Mouse (Mus musculus) megakaryocyte-erythroid progenitor cell, adult 5-6 weeks (primary cell): ENCODE data around the gene Apobr. TPM values are rescaled to one million over a fixed set of nuclear protein-coding genes. Genes with fewer than 3 reads are reported as not detected.

ENCODE experiments used
- ATAC-seq: replicated peaks from 2 replicates; pipeline ENCODE4 v1.8.0; 2016; ENCODE audit warnings: mild to moderate bottlenecking, inconsistent platforms; ENCODE audit not compliant: severe bottlenecking, poor library complexity, low FRiP score, low TSS enrichment
- total RNA-seq, 2 experiments: library from RNA; stranded (forward) in 1 of 2; stranded (reverse) in 1 of 2; fragments of 200-1000, 215-1000 nt in 1 of 2; fragments of >200 nt in 1 of 2; fragmentation: Nextera tagmentation in 1 of 2; gene quantifications; 2 replicates each; pipeline ENCODE4 v1.2.3; 2014 to 2017

The Apobr gene
- total RNA-seq, 2 experiments from 2014 or later: 0.79 to 0.89 TPM

DNA sequence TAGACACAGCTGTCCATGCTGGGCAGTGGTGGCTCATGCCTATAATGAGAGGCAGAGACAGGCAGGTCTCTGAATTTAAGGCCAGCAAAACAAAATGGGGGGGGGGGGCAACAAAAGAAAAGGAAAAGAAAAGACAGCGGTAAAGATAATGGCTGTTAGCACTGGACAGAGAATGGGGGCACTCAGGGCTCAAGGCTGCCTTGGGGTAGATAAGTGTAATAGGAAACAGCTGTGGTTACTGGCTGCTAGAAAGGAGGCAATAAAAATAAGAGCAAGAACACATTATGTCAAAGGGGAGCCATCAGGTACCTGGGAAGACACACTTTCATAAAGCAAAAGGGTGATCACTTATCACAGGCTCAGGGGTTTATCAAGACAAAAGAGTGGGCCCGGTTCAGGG lies 47.7 kb downstream of the Apobr start:
- ATAC-seq: peak; percentile 58; the same call in 1 of the 2 replicates

- ATAC-seq: no peak
Observed at GRCm38 (mm10) chr7:126635375-126635774, 50.6 kb downstream of the Apobr start.

DNA sequence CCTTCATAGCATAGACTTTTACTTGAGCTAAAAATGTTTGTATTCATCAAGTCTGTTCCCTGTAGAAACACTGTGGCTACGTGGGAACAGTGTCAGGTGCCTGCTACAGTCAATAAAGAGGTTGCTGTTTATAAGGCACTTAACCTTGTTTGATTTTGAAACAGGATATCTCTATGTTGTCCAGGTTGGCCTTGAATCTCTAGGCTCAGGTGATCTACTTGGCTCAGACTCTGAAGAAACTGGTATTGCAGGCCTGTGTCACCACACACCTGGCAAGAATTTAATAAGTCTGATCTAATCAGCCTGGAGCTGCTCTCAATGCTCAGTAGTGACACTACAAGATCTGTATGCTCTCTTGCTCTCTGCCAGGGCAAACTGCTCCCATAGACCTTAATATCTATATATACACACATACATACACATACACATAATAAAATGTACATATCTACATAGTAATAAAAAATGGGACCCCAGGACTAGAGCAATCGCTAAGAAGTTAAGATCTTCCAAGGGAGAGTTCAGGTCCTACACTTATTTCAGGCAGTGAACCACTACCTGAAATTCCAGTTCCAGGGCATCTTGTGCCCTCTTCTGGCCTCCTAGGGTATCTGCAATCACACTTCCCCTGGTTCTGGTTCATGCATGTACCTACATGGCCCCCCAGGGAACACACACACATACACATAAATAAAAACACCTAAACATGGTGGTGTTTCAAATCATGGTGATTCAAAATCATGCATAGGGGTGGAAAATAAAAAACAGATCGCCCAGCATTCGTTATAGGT lies 52.2 kb downstream of the Apobr start:
- ATAC-seq: peak; percentile 75; the same call in 1 of the 2 replicates

Other genes with a start within 250 kb of the Apobr start
- gene Lat, start 215.4 kb upstream of the Apobr start, total RNA-seq (2014; fragmentation: Nextera tagmentation): 17.3 and 28.3 TPM in 2 replicates
- gene Lat, start 215.4 kb upstream of the Apobr start, total RNA-seq (2017): 9.3 and 11.0 TPM in 2 replicates
- 24.7 and 30.7 TPM in 2 replicates for gene Spns1, start 207.5 kb upstream of the Apobr start, total RNA-seq (2014; fragmentation: Nextera tagmentation)
- gene Spns1, start 207.5 kb upstream of the Apobr start, total RNA-seq (2017): 5.2 and 8.3 TPM in 2 replicates
- 14.9 and 32.5 TPM in 2 replicates for gene Nfatc2ip, start 188.2 kb upstream of the Apobr start, total RNA-seq (2014; fragmentation: Nextera tagmentation)
- 17.8 and 18.9 TPM in 2 replicates for gene Nfatc2ip, start 188.2 kb upstream of the Apobr start, total RNA-seq (2017)
- gene Cd19, start 170.1 kb upstream of the Apobr start, total RNA-seq (2014; fragmentation: Nextera tagmentation): 1.7 and 16.4 TPM in 2 replicates
- gene Cd19, start 170.1 kb upstream of the Apobr start, total RNA-seq (2017): 0.28 TPM in 1 of 2 replicates, not detected in the other
- 10.2 and 13.9 TPM in 2 replicates for gene Rabep2, start 156.2 kb upstream of the Apobr start, total RNA-seq (2014; fragmentation: Nextera tagmentation)
- 11.5 and 14.0 TPM in 2 replicates for gene Rabep2, start 156.2 kb upstream of the Apobr start, total RNA-seq (2017)
- gene Atp2a1, start 121.8 kb upstream of the Apobr start, total RNA-seq (2014; fragmentation: Nextera tagmentation): 2.3 TPM in 1 of 2 replicates, not detected in the other
- 0.15 and 0.61 TPM in 2 replicates for gene Atp2a1, start 121.8 kb upstream of the Apobr start, total RNA-seq (2017)
- 24.8 and 49.2 TPM in 2 replicates for gene Sh2b1, start 109.5 kb upstream of the Apobr start, total RNA-seq (2014; fragmentation: Nextera tagmentation)
- 11.7 and 11.9 TPM in 2 replicates for gene Sh2b1, start 109.5 kb upstream of the Apobr start, total RNA-seq (2017)
- 128 and 168 TPM in 2 replicates for gene Tufm, start 97.6 kb upstream of the Apobr start, total RNA-seq (2014; fragmentation: Nextera tagmentation)
- 92.9 and 141 TPM in 2 replicates for gene Tufm, start 97.6 kb upstream of the Apobr start, total RNA-seq (2017)
- 162 and 199 TPM in 2 replicates for gene Atxn2l, start 81.5 kb upstream of the Apobr start, total RNA-seq (2014; fragmentation: Nextera tagmentation)
- gene Atxn2l, start 81.5 kb upstream of the Apobr start, total RNA-seq (2017): 28.4 and 42.7 TPM in 2 replicates
- gene Eif3c, start 18.5 kb upstream of the Apobr start, total RNA-seq (2014; fragmentation: Nextera tagmentation): 193 and 244 TPM in 2 replicates
- gene Eif3c, start 18.5 kb upstream of the Apobr start, total RNA-seq (2017): 286 and 298 TPM in 2 replicates
- gene Cln3, start 875 bp downstream of the Apobr start, total RNA-seq (2014; fragmentation: Nextera tagmentation): 24.5 and 43.7 TPM in 2 replicates
- gene Cln3, start 875 bp downstream of the Apobr start, total RNA-seq (2017): 3.8 and 9.8 TPM in 2 replicates
- gene Il27, start 10.0 kb downstream of the Apobr start, total RNA-seq (2014; fragmentation: Nextera tagmentation): not detected in 2 replicates
- gene Il27, start 10.0 kb downstream of the Apobr start, total RNA-seq (2017): not detected in 2 replicates
- 6.3 TPM in 1 of 2 replicates, not detected in the other for gene Nupr1, start 45.9 kb downstream of the Apobr start, total RNA-seq (2014; fragmentation: Nextera tagmentation)
- 2.7 and 9.9 TPM in 2 replicates for gene Nupr1, start 45.9 kb downstream of the Apobr start, total RNA-seq (2017)
- 100 and 125 TPM in 2 replicates for gene Sgf29, start 64.4 kb downstream of the Apobr start, total RNA-seq (2014; fragmentation: Nextera tagmentation)
- 37.4 and 51.0 TPM in 2 replicates for gene Sgf29, start 64.4 kb downstream of the Apobr start, total RNA-seq (2017)
- not detected in 2 replicates for gene Sult1a1, start 91.5 kb downstream of the Apobr start, total RNA-seq (2014; fragmentation: Nextera tagmentation)
- gene Sult1a1, start 91.5 kb downstream of the Apobr start, total RNA-seq (2017): not detected in 2 replicates
- gene Bola2, start 110.5 kb downstream of the Apobr start, total RNA-seq (2014; fragmentation: Nextera tagmentation): 212 and 218 TPM in 2 replicates
- 107 and 179 TPM in 2 replicates for gene Bola2, start 110.5 kb downstream of the Apobr start, total RNA-seq (2017)
- gene Slx1b, start 110.8 kb downstream of the Apobr start, total RNA-seq (2014; fragmentation: Nextera tagmentation): 3.7 and 9.3 TPM in 2 replicates
- 2.9 and 3.0 TPM in 2 replicates for gene Slx1b, start 110.8 kb downstream of the Apobr start, total RNA-seq (2017)
- gene Coro1a, start 122.8 kb downstream of the Apobr start, total RNA-seq (2014; fragmentation: Nextera tagmentation): 31.8 and 35.5 TPM in 2 replicates
- gene Coro1a, start 122.8 kb downstream of the Apobr start, total RNA-seq (2017): 40.7 and 41.2 TPM in 2 replicates
- 41.0 and 45.1 TPM in 2 replicates for gene Mapk3, start 174.7 kb downstream of the Apobr start, total RNA-seq (2014; fragmentation: Nextera tagmentation)
- gene Mapk3, start 174.7 kb downstream of the Apobr start, total RNA-seq (2017): 17.5 and 20.1 TPM in 2 replicates
- gene Gdpd3, start 181.4 kb downstream of the Apobr start, total RNA-seq (2014; fragmentation: Nextera tagmentation): 0.26 and 2.5 TPM in 2 replicates
- 0.09 TPM in 1 of 2 replicates, not detected in the other for gene Gdpd3, start 181.4 kb downstream of the Apobr start, total RNA-seq (2017)
- gene Ypel3, start 192.0 kb downstream of the Apobr start, total RNA-seq (2014; fragmentation: Nextera tagmentation): 26.6 and 40.6 TPM in 2 replicates
- 20.2 and 22.6 TPM in 2 replicates for gene Ypel3, start 192.0 kb downstream of the Apobr start, total RNA-seq (2017)
- 0.69 and 3.1 TPM in 2 replicates for gene Tbx6, start 196.5 kb downstream of the Apobr start, total RNA-seq (2014; fragmentation: Nextera tagmentation)
- not detected in 2 replicates for gene Tbx6, start 196.5 kb downstream of the Apobr start, total RNA-seq (2017)
- 176 and 189 TPM in 2 replicates for gene Ppp4c, start 207.6 kb downstream of the Apobr start, total RNA-seq (2014; fragmentation: Nextera tagmentation)
- 104 and 127 TPM in 2 replicates for gene Ppp4c, start 207.6 kb downstream of the Apobr start, total RNA-seq (2017)
- 0.61 TPM in 1 of 2 replicates, not detected in the other for gene Fam57b, start 212.7 kb downstream of the Apobr start, total RNA-seq (2014; fragmentation: Nextera tagmentation)
- gene Fam57b, start 212.7 kb downstream of the Apobr start, total RNA-seq (2017): 0.42 TPM in 1 of 2 replicates, not detected in the other
- gene 4930451I11Rik, start 246.7 kb downstream of the Apobr start, total RNA-seq (2014; fragmentation: Nextera tagmentation): not detected in 2 replicates
- gene 4930451I11Rik, start 246.7 kb downstream of the Apobr start, total RNA-seq (2017): not detected in 2 replicates